Mouse (Mus musculus) lung, embryonic 16.5 days (tissue): ENCODE data around the gene Zfpm1. TPM values are rescaled to one million over a fixed set of nuclear protein-coding genes. Genes with fewer than 3 reads are reported as not detected.

Source experiments
- ATAC-seq: fragments of 200-750 bp; cut with Nextera tagmentation; 2 replicates; pipeline ENCODE4 v1.8.0; 2017; ENCODE audit warnings: low read depth, mild to moderate bottlenecking, moderate library complexity
- H3K27ac ChIP-seq: fragments of 300-500 bp; sonication (generic); 2 replicates; pipeline ENCODE4 v1.5.1; 2014; ENCODE audit warnings: mild to moderate bottlenecking, control low read depth, low read length
- H3K27me3 ChIP-seq: fragments of 300-500 bp; sonication (generic); 2 replicates; pipeline ENCODE4 v1.6.1; 2014; ENCODE audit warnings: low read depth, low read length, mixed read lengths; ENCODE audit not compliant: control insufficient read depth, insufficient read depth
- H3K36me3 ChIP-seq: fragments of 300-500 bp; sonication (generic); 2 replicates; pipeline ENCODE4 v1.6.1; 2014; ENCODE audit warnings: low read length; ENCODE audit not compliant: control insufficient read depth, insufficient read depth
- H3K4me1 ChIP-seq: fragments of 300-500 bp; sonication (generic); replicated peaks from 2 replicates; pipeline ENCODE4 v1.6.1; 2014; ENCODE audit warnings: low read length, mixed read lengths; ENCODE audit not compliant: control insufficient read depth, insufficient read depth
- H3K4me2 ChIP-seq: fragments of 300-500 bp; sonication (generic); 2 replicates; pipeline ENCODE4 v1.6.1; 2014; ENCODE audit warnings: low read depth, low read length, control low read depth
- H3K4me3 ChIP-seq: fragments of 300-500 bp; sonication (generic); 2 replicates; pipeline ENCODE4 v1.5.1; 2014; ENCODE audit warnings: mild to moderate bottlenecking, low read length, control low read depth
- H3K9ac ChIP-seq: fragments of 300-500 bp; sonication (generic); 2 replicates; pipeline ENCODE4 v1.6.1; 2014; ENCODE audit warnings: low read length, control low read depth
- H3K9me3 ChIP-seq: fragments of 300-500 bp; sonication (generic); 2 replicates; pipeline ENCODE4 v1.6.1; 2016; ENCODE audit warnings: low read length; ENCODE audit not compliant: control insufficient read depth
- WGBS: fragments of 180-500 bp; shearing (Covaris S2); extraction: QIAGEN DNeasy Blood & Tissue Kit; methylation state at CpG from one replicate; pipeline ENCODE4 v1.1.7; 2014; 5-methylcytosine and 5-hydroxymethylcytosine counted together
- polyA plus RNA-seq: library from polyadenylated mRNA; unstranded; fragments of >200 nt; fragmentation: Nextera tagmentation; extraction: Ambion mirVana; gene quantifications from 2 replicates; pipeline ENCODE4 v1.2.1, GENCODE M21; 2015

Zfpm1 gene
- polyA plus RNA-seq, 1 experiment from 2014 or later = 1.2 TPM

DNA sequence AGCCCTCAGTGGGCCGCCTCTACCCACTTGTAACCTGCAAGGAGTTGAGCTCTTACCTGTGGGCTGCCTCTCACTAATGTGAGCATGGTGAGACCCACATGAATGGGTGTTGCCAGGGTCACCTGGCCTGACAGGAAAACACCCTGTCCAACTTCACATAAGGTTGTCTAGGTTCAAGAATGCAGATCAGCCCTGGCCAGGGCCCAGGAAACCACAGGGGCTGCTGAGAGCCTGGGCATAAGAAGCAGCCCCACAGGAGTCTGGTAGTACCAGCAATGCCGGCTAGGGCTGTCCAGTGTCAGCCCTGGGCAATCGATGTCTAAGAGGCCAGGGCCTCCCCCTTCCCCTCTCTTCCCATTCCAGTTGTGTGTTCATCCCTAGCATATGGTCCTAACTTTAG is 6.4 kb downstream of the Zfpm1 start:
- no peak for ATAC-seq
- Histone ChIP-seq H3K4me2 (no peak overlapping the region), H3K4me1 (peaks cover 32% of the 10 kb centered on the region), H3K9me3 (no peaks in the 10 kb centered on the region), H3K9ac (peak overlapping the region; percentile 22; the same call in 1 of the 2 replicates), H3K36me3 (no peaks in the 10 kb centered on the region), H3K27me3 (no peaks in the 10 kb centered on the region), H3K4me3 (no peak overlapping the region), H3K27ac (no peak overlapping the region)
- 55% methylated on average over 3 of the region's 3 CpGs for WGBS

DNA sequence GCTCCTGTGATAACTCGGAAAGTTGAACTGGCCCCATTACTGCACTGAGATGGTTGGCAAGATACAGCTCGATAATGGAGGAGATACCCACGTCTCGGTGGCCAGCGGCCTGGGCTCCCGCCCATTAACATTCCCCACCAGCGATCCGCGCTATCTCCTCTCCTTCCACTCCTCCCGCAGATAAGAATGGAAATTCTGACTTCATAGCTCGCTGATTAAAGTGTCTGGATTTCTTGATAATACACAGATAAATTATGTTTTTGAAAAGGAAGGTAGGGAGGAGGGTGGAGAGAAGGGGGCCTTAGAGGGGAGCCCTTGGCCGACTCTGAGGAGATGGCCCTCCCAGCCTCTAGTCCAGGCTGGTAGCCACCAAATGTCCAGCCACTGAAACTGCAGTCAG is 9.1 kb downstream of the Zfpm1 start:
- Histone ChIP-seq H3K9ac (no peak overlapping the region), H3K4me3 (no peak overlapping the region), H3K36me3 (no peaks in the 10 kb centered on the region), H3K4me1 (peaks cover 30% of the 10 kb centered on the region), H3K27me3 (no peaks in the 10 kb centered on the region), H3K4me2 (no peak overlapping the region), H3K27ac (no peak overlapping the region), H3K9me3 (no peaks in the 10 kb centered on the region)
- WGBS = 42% methylated on average over 12 of the region's 12 CpGs
- no peak for ATAC-seq

DNA sequence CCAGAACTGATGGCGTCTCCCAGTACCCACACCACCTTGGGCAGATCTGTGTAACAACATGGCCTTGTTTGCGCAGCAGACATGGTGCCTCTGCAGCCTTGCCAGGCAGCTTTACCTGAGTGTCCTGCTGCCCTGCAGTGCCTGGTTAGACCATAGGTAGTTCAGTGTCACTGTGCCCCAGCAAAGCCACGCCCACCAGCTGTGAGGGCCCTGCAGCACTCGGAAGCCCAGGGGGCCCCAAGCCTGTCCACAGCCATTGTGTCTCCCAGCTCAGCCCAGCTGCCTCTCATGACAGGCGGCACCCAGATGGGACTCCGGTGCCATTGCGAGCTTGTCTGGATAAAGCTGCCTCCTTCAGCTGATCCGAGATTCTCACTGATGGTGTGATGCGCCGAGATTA is 9.6 kb downstream of the Zfpm1 start:
- no peak overlapping the region for H3K4me2 ChIP-seq
- no peaks in the 10 kb centered on the region for H3K27me3 ChIP-seq
- H3K9me3 ChIP-seq = no peaks in the 10 kb centered on the region
- H3K9ac ChIP-seq = no peak overlapping the region
- no peak overlapping the region for H3K4me3 ChIP-seq
- H3K4me1 ChIP-seq = peaks cover 34% of the 10 kb centered on the region
- H3K36me3 ChIP-seq = no peaks in the 10 kb centered on the region
- WGBS = 64% methylated on average over 10 of the region's 10 CpGs
- no peak for ATAC-seq
- H3K27ac ChIP-seq = no peak overlapping the region

DNA sequence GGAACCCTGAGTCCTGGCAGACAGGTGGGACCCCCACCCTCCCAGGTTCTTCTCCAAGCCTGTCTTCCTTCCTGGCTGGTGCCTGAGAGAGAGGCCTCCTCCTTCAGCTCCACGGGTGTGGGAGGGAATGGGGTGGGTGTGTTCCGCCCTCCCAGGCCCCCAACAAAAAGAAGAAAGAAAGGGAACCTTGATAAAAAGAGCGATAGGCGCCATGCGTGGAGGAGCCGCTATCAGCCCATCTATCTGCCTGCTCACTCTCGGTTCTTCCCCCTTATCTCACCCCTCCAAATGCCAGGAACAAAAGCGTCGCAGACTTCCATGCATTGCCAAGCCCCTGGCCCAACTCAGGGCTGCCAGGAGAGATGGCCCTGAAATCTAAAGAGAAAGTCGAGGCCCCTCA is 11.5 kb downstream of the Zfpm1 start:
- H3K9ac ChIP-seq = no peak overlapping the region
- 50% methylated on average over 10 of the region's 10 CpGs for WGBS
- no peak for ATAC-seq

DNA sequence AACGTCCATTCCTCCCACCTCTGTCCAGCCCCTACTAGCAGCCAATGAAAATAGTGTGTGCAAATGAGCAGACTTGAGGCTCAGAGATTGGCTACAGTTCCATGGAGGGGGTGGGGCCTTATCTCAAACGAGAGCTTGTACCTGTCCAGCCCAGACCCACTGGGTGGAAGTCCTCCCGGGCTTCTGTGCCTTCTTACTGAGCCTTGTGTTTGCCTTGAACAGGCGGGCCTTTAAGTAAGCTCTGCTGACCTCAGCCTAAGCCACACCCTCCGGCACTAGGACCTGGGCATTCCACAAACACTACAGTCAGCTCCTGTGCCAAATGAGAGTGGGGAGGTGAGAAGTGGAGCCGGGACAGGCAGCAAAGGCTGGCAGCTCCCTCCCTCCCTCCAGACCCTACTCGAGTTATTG is 12.3 kb downstream of the Zfpm1 start:
- Histone ChIP-seq H3K9me3 (no peaks in the 10 kb centered on the region), H3K4me2 (no peak overlapping the region), H3K36me3 (no peaks in the 10 kb centered on the region), H3K27ac (peak overlapping the region; percentile 83), H3K4me1 (peaks cover 34% of the 10 kb centered on the region), H3K27me3 (no peaks in the 10 kb centered on the region), H3K4me3 (no peak overlapping the region), H3K9ac (no peak overlapping the region)
- ATAC-seq = peak; percentile 90
- WGBS = 5% methylated on average over 7 of the region's 7 CpGs

More for the DNA sequence above, 11.5 kb downstream of the Zfpm1 start:
- Histone ChIP-seq H3K9me3 (no peaks in the 10 kb centered on the region), H3K27me3 (no peaks in the 10 kb centered on the region), H3K4me3 (no peak overlapping the region), H3K27ac (peak overlapping the region; percentile 31), H3K4me1 (peaks cover 37% of the 10 kb centered on the region), H3K36me3 (no peaks in the 10 kb centered on the region), H3K4me2 (no peak overlapping the region)

DNA sequence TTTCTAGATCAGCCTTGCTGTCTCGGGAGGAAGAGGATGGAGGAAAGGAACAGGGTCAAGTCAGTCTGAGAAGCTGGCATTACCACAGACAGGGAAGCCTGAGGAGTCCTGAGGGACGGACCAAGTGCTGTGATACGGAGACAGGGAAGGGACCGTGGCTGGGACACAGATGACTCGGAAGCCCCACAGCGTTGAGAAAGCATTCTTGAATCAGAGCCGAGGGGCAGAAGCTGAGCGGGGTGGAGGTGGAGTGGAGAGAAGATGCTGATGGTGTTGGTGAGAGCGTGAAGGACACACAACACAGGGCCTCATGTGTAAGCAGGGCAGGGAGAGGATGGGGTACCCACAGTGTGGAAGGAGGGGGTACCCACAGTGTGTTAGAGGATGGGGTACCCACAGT is 13.4 kb downstream of the Zfpm1 start:
- peaks cover 36% of the 10 kb centered on the region for H3K4me1 ChIP-seq
- ATAC-seq = no peak
- H3K4me3 ChIP-seq = no peak overlapping the region
- H3K9me3 ChIP-seq = no peaks in the 10 kb centered on the region
- WGBS = 55% methylated on average over 9 of the region's 9 CpGs
- no peak overlapping the region for H3K27ac ChIP-seq
- H3K9ac ChIP-seq = no peak overlapping the region
- H3K4me2 ChIP-seq = no peak overlapping the region
- no peaks in the 10 kb centered on the region for H3K27me3 ChIP-seq
- no peaks in the 10 kb centered on the region for H3K36me3 ChIP-seq

DNA sequence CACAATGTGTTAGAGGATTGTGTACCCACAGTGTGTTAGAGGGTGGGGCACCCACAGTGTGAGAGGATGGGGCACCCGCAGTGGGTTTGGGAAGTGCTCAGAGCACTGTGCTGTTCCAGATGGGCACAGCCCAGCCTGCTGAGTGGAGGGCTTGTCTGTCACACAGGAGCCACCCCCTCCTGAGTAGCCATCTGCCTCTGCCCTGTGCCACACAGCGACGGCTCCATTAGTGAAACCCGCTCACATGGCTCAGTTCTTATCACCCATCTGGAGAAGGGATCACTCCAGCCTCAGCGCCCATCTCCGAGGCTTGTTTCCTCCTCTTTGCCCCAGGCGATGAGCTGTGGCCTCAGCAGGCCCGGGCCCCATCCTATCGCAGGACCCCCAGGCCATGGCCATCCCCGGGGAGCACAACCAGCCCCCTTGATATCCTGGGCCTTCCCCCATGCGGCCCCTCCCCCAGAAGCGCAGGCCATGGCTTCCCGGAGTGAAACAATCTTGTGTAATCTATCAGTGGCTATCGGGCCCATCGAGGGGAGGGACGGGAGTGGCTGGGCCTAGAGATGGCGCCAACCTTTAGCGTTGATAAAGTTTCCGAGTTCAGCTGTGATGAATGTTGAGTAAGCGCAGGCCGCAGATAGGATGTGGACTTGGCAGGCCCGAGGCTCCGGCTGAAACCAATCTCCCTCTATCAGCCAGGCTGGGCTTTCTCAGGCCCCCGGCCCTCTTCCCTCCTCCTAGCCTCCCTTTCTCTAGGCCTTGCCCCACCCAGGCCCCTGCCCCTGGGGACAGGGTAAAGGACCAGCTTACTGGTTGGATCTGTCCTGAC is 14.4 kb downstream of the Zfpm1 start:
- ATAC-seq = 0 out of 2 replicates have a peak, but pooled peaks have one; percentile 6
- WGBS = 23% methylated on average over 24 of the region's 24 CpGs
- H3K9me3 ChIP-seq = no peaks in the 10 kb centered on the region
- peak overlapping the region; percentile 35; the same call in 1 of the 2 replicates for H3K9ac ChIP-seq
- no peaks in the 10 kb centered on the region for H3K27me3 ChIP-seq
- H3K4me2 ChIP-seq = no peak overlapping the region
- no peak overlapping the region for H3K4me3 ChIP-seq
- peaks cover 33% of the 10 kb centered on the region for H3K4me1 ChIP-seq
- no peaks in the 10 kb centered on the region for H3K36me3 ChIP-seq
- 0 out of 2 replicates have a peak overlapping the region, but pooled peaks have one; percentile 8 for H3K27ac ChIP-seq

DNA sequence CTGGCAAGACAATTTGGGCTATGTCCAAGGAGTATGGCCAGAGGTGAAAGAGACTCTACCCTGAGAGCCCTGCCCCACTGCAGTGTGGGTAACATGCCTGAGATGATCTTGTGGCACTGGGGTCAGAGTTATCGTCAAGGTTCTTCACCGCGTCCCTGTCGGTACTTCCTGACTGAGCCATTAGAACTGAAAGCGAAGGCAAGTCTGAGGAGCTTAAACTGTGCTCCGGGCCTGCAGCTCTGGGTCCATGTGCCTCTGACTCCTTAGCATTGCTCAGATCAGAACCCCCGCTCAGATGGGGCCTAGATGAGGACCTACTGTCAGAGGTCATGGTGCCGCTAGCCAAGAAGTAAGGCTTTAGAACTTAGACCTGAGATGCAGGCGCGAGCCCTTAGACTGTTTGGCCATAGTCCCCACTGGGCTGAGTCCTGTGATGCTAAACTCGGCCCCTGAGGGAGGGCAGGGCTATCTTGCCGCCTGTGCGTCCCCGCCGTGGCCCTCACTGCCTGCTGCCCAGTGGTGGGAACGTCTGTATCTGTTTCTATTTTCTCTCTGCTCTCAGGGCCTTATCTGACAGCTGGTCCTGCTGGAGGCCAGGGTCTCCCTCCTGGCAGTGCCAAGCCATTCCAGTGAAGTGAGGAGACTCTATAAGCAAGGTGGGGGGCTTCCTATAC is 17.8 kb downstream of the Zfpm1 start:
- Histone ChIP-seq H3K4me3 (no peak overlapping the region), H3K4me1 (peaks cover 36% of the 10 kb centered on the region), H3K36me3 (no peaks in the 10 kb centered on the region), H3K9ac (0 out of 2 replicates have a peak overlapping the region, but pooled peaks have one; percentile 2), H3K9me3 (no peaks in the 10 kb centered on the region), H3K27ac (no peak overlapping the region), H3K4me2 (no peak overlapping the region), H3K27me3 (no peaks in the 10 kb centered on the region)
- WGBS = 63% methylated on average over 16 of the region's 16 CpGs
- ATAC-seq = no peak

DNA sequence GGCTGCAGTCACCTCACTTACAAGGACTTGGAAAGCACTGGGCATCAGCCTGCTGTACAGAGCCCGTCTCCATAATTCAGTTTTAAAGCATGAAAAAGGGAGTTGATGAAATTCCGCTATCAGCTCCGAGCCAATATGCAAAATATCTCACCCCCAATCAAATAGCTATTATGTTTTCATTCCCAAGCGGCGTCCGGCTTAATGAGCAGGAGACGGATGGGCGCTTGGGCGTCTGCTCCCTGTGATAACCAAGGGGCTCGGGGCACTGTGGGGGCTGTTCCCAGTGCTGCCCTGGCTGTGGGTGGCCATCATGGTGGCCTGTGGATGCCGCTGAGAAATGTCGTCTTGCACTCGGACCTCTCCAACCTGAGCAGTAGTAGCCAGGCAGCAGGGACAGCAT is 19.1 kb downstream of the Zfpm1 start:
- H3K9ac ChIP-seq = no peak overlapping the region
- no peak overlapping the region for H3K4me3 ChIP-seq
- WGBS = 74% methylated on average over 13 of the region's 13 CpGs
- H3K4me2 ChIP-seq = no peak overlapping the region
- no peaks in the 10 kb centered on the region for H3K9me3 ChIP-seq
- H3K27ac ChIP-seq = no peak overlapping the region
- no peaks in the 10 kb centered on the region for H3K36me3 ChIP-seq
- ATAC-seq = no peak
- no peaks in the 10 kb centered on the region for H3K27me3 ChIP-seq
- H3K4me1 ChIP-seq = peaks cover 27% of the 10 kb centered on the region
